In the genomic region with DNA sequence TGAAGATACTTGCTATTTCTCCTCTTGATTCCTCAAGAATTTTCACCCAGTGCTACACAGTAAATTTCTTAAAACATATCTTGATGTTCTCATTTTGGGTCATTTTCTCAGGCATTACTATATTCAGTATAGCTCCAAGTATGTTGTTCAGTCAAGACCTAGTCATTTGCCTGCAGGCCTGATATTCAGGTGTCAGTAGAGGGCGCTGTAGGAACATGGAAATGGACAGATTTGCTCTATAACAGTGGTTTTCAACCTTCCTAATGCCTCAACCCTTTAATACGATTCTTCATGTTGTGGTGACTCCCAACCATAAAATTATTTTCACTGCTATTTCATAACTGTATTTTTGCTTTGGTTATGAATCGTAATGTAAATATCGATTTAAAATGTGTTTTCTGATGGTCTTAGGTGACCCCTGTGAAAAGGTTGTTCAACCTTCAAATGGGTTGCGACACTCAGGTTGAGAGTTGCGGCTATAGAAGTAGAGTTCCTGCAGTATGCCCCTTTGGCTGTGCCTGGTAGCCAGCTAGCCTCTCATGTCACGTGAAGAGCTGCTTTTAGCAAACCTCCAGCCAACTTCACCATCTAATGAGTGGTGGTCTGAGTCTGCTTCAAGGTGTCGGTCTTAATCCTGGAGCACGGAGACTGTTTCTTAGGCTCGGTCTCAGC, we compare ENCODE assay signal across 9 mouse cellular contexts. TPM values are rescaled to one million over a fixed set of nuclear protein-coding genes. Genes with fewer than 3 reads are reported as not detected.
DNase-seq lines count a peak whose midpoint lies in the region; ATAC-seq lines count a peak whose summit lies in the region.
"Had no signal": no experiment of that assay in that cellular context is flagged by ENCODE, and none has a peak within 500 bp of the region (broad histone marks: within the 10 kb centered on the region; RNA-seq: fewer than 3 reads in every experiment).

No protein-coding gene starts in this region.

- DNase-seq in CD4-positive, CD25-positive, alpha-beta regulatory T cell, adult 2 months (ENCODE audit: low read depth, low spot score), result peak; percentile 72
- DNase-seq in ES-CJ7 (ENCODE audit: low read depth, low spot score), result peak; percentile 80
- DNase-seq in cerebellum, adult 8-10 months, result peak; percentile 50
- peak; percentile 76 to 86 for DNase-seq in frontal cortex, postnatal 36 days (ENCODE audit: low spot score in 2 of 2)
- peak; percentile 52 for DNase-seq in layer of hippocampus, adult 9-11 months
- peak; percentile 88 for DNase-seq in lung, postnatal 36 days
- DNase-seq in spleen, postnatal 10 days (ENCODE audit: low spot score in 2 of 2), result peak; percentile 15 to 66

- no peak for ATAC-seq in CD4-positive, CD25-positive, alpha-beta regulatory T cell, adult 4 months

RNA-seq across cellular contexts. Expression of a gene that starts 35.9 kb away (rescaled TPM):
- 10 to 100 TPM; 16.9 to 20.0 TPM for polyA plus RNA-seq in CD4-positive, CD25-positive, alpha-beta regulatory T cell, adult 4 months (2017; shearing (Covaris generic))

RNA-seq across cellular contexts. Expression of a gene that starts 36.2 kb away (rescaled TPM):
- polyA plus RNA-seq in CD4-positive, CD25-positive, alpha-beta regulatory T cell, adult 4 months (2017; shearing (Covaris generic)), result 10 to 100 TPM; 12.6 to 16.4 TPM

RNA-seq across cellular contexts. Expression of a gene that starts 51.8 kb away (rescaled TPM):
- polyA plus RNA-seq in CD4-positive, CD25-positive, alpha-beta regulatory T cell, adult 4 months (2017; shearing (Covaris generic)), result not detected
- polyA plus RNA-seq: liver, embryonic 15.5 days had no signal
